Mouse (Mus musculus): ENCODE results near the gene Stk38.

DNA sequence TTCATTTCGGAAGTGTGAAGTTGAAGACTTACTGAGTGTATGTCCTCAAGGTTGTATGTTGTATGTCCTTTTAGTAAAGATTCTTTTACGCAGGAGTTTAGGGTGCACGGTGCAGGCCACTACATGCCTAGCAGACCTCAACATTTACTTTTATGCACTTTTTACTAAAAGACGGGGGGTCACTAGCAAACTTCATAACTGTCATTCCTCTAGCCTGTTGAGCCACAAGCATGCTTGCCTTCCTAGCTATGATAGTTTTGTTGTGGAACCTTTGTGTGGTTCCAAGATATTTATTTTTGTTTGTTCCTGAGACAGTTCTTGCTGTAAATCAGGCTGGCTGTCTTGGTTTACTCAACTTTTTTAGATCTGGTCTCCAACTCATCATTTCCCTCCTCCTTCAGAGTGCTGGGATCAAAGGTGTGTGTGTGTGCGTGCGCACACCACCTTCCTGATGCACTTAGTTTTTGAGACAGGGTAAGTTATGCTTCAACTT lies 25.8 kb upstream of the Stk38 start:
- no peak for TF ChIP-seq CTCF (IDR thresholded peaks at IDR 0.05; ENCODE audit: extremely low read depth, insufficient read depth, low read length)
- TF ChIP-seq POLR2A (IDR thresholded peaks at IDR 0.05; ENCODE audit: extremely low read depth, insufficient read depth, low read length) = no peak
